Mouse (Mus musculus) heart, embryonic 15.5 days (tissue): ENCODE data around the gene Prpf31. TPM values are rescaled to one million over a fixed set of nuclear protein-coding genes. Genes with fewer than 3 reads are reported as not detected.

Experiments used
- ATAC-seq: fragments of 200-750 bp; cut with Nextera tagmentation; replicated peaks from 2 replicates; pipeline ENCODE4 v1.8.0; 2017; ENCODE audit warnings: low read depth, moderate TSS enrichment; ENCODE audit not compliant: insufficient number of reproducible peaks, insufficient read depth, low FRiP score
- H3K27ac ChIP-seq: fragments of 300-500 bp; sonication (generic); 2 replicates; pipeline ENCODE4 v1.5.1; 2015; ENCODE audit warnings: mild to moderate bottlenecking, inconsistent platforms
- H3K27me3 ChIP-seq: fragments of 300-500 bp; sonication (generic); 2 replicates; pipeline ENCODE4 v1.6.1; 2015; ENCODE audit warnings: inconsistent platforms
- H3K36me3 ChIP-seq: fragments of 300-500 bp; sonication (generic); 2 replicates; pipeline ENCODE4 v1.6.1; 2015; ENCODE audit warnings: mild to moderate bottlenecking, inconsistent platforms
- H3K4me1 ChIP-seq: fragments of 300-500 bp; sonication (generic); replicated peaks from 2 replicates; pipeline ENCODE4 v1.6.1; 2015; ENCODE audit warnings: inconsistent platforms
- H3K4me2 ChIP-seq: fragments of 300-500 bp; sonication (generic); 2 replicates; pipeline ENCODE4 v1.6.1; 2015; ENCODE audit warnings: inconsistent platforms, mild to moderate bottlenecking, moderate library complexity
- H3K4me3 ChIP-seq: fragments of 300-500 bp; sonication (generic); 2 replicates; pipeline ENCODE4 v1.5.1; 2015; ENCODE audit warnings: mild to moderate bottlenecking, inconsistent platforms
- H3K9ac ChIP-seq: fragments of 300-500 bp; sonication (generic); 2 replicates; pipeline ENCODE4 v1.6.1; 2015; ENCODE audit warnings: mild to moderate bottlenecking, inconsistent platforms
- H3K9me3 ChIP-seq: fragments of 300-500 bp; sonication (generic); replicated peaks from 2 replicates; pipeline ENCODE4 v1.6.1; 2016; ENCODE audit warnings: inconsistent platforms
- WGBS: fragments of 180-500 bp; shearing (Covaris S2); methylation state at CpG from one replicate; pipeline ENCODE4 v1.1.7; 2015; ENCODE audit warnings: mixed read lengths; 5-methylcytosine and 5-hydroxymethylcytosine counted together
- microRNA-seq: library from miRNA; unstranded; fragments of <30 nt; microRNA quantifications from one replicate; pipeline ENCODE4, GENCODE M21; 2016
- polyA plus RNA-seq: library from polyadenylated mRNA; unstranded; fragments of >200 nt; fragmentation: Nextera tagmentation; extraction: Ambion mirVana; gene quantifications from 2 replicates; pipeline ENCODE4 v1.2.1, GENCODE M21; 2015

Gene Prpf31
- polyA plus RNA-seq, 1 experiment from 2014 or later, result 50.2 TPM

GRCm38 (mm10) chr7:3691919-3692318 lies 62.1 kb downstream of the Prpf31 start:
- Histone ChIP-seq H3K4me2 (peak overlapping the region; percentile 94), H3K36me3 (peaks cover 9% of the 10 kb centered on the region; the same call in 1 of the 2 replicates), H3K4me3 (peak overlapping the region; percentile 70), H3K9me3 (no peaks in the 10 kb centered on the region), H3K9ac (peak overlapping the region; percentile 94), H3K4me1 (peaks cover 21% of the 10 kb centered on the region), H3K27ac (peak overlapping the region; percentile 97; the same call in 1 of the 2 replicates), H3K27me3 (no peaks in the 10 kb centered on the region)
- ATAC-seq, result no peak
- 27% methylated on average over 3 of the region's 3 CpGs for WGBS

Small RNA genes lying within 50 kb of the gene (microRNA-seq; reads per million reads assigned to microRNA genes)
- not detected for gene Gm25100
- gene Mir3572, result 2.5 reads per million, percentile 7 among the genes with 10 or more reads in this experiment

Other genes starting within 250 kb of the Prpf31 start
- 0.61 and 0.83 TPM in 2 replicates for gene Cacng8, start 239.3 kb upstream of the Prpf31 start, polyA plus RNA-seq
- 17.8 and 20.7 TPM in 2 replicates for gene Cacng6, start 205.8 kb upstream of the Prpf31 start, polyA plus RNA-seq
- gene Tarm1, start 127.4 kb upstream of the Prpf31 start, polyA plus RNA-seq, result 0.24 TPM in 1 of 2 replicates, not detected in the other
- gene Oscar, start 13.8 kb upstream of the Prpf31 start, polyA plus RNA-seq, result 0.18 TPM in 1 of 2 replicates, not detected in the other
- 670 and 765 TPM in 2 replicates for gene Ndufa3, start 12.6 kb upstream of the Prpf31 start, polyA plus RNA-seq
- 14.2 and 18.6 TPM in 2 replicates for gene Tfpt, start 56 bp upstream of the Prpf31 start, polyA plus RNA-seq
- gene Cnot3, start 15.3 kb downstream of the Prpf31 start, polyA plus RNA-seq, result 26.2 and 34.7 TPM in 2 replicates
- gene Leng1, start 35.9 kb downstream of the Prpf31 start, polyA plus RNA-seq, result 17.4 and 19.8 TPM in 2 replicates
- 4.1 and 7.8 TPM in 2 replicates for gene Tmc4, start 47.6 kb downstream of the Prpf31 start, polyA plus RNA-seq
- gene Tsen34, start 62.9 kb downstream of the Prpf31 start, polyA plus RNA-seq, result 198 and 226 TPM in 2 replicates
- gene Mboat7, start 63.5 kb downstream of the Prpf31 start, polyA plus RNA-seq, result 30.1 and 44.1 TPM in 2 replicates
- gene Rps9, start 74.0 kb downstream of the Prpf31 start, polyA plus RNA-seq, result 826 and 843 TPM in 2 replicates
- gene Pirb, start 90.4 kb downstream of the Prpf31 start, polyA plus RNA-seq, result 0.86 and 1.2 TPM in 2 replicates
- gene Gm15448, start 195.7 kb downstream of the Prpf31 start, polyA plus RNA-seq, result not detected in 2 replicates
- 0.08 and 0.38 TPM in 2 replicates for gene Pira2, start 215.1 kb downstream of the Prpf31 start, polyA plus RNA-seq